Mouse (Mus musculus) layer of hippocampus, adult 2 months (tissue): ENCODE measurements around the gene Tkfc. TPM values are rescaled to one million over a fixed set of nuclear protein-coding genes. Genes with fewer than 3 reads are reported as not detected.

Experiments used
- DNase-seq, 2 experiments: peaks; one replicate each; pipeline ENCODE4 v3.0.0; 2022; ENCODE audit warnings: low spot score in 2 of 2
- H3K27ac ChIP-seq: fragments of 200-600 bp; 2 replicates; pipeline ENCODE4 v1.8.1; 2022
- H3K4me3 ChIP-seq: fragments of 200-600 bp; 2 replicates; pipeline ENCODE4 v1.8.1; 2022; ENCODE audit warnings: mild to moderate bottlenecking
- CTCF ChIP-seq: fragments of 200-600 bp; conservative IDR thresholded peaks from 2 replicates; pipeline ENCODE4 v1.8.1; 2022; ENCODE audit warnings: antibody characterized with exemption, mild to moderate bottlenecking, moderate library complexity
- total RNA-seq, 2 experiments: library from RNA; stranded (reverse); gene quantifications; 2 replicates each; pipeline ENCODE4 v1.2.3; 2021

Tkfc gene
- total RNA-seq, 2 experiments from 2014 or later, result 16.5 to 19.1 TPM

DNA sequence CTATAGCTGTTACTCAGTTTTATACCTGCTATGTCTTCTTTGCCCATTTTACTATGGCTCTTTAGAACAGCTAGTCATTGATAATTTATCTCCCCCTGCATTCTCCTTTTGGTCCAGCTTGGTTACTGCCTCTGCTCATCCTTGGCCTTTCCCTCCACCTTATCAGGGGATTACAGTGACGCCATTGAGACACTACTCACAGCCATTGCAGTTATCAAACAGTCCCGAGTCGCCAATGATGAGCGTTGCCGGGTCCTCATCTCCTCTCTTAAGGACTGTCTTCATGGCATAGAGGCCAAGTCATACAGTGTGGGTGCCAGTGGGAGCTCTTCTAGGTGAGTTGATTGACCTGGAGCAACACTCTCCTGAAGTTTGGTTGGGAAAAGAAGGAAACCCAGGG lies 66.0 kb downstream of the Tkfc start:
- no peak for TF ChIP-seq CTCF
- DNase-seq, result no peak
- no peak overlapping the region for H3K27ac ChIP-seq
- no peak overlapping the region for H3K4me3 ChIP-seq

Other genes with a start within 250 kb of the Tkfc start
- 100 to 1,000 TPM; 315 to 321 TPM for gene Syt7, start 216.6 kb downstream of the Tkfc start, total RNA-seq
- 10 to 100 TPM; 83.9 to 84.6 TPM for gene Lrrc10b, start 148.2 kb downstream of the Tkfc start, total RNA-seq
- 1 to 10 TPM; 2.4 to 3.0 TPM for gene Ppp1r32, start 122.7 kb downstream of the Tkfc start, total RNA-seq
- gene Cpsf7, start 80.4 kb downstream of the Tkfc start, total RNA-seq, result 10 to 100 TPM; 80.9 to 81.7 TPM
- 10 to 100 TPM; 53.4 to 63.0 TPM for gene Sdhaf2, start 79.5 kb downstream of the Tkfc start, total RNA-seq
- 10 to 100 TPM; 10.8 to 11.4 TPM for gene Tmem216, start 49.4 kb downstream of the Tkfc start, total RNA-seq
- 10 to 100 TPM in 1 of 2 experiments, 1 to 10 TPM in 1; 9.1 to 11.1 TPM for gene Cyb561a3, start 28.5 kb downstream of the Tkfc start, total RNA-seq
- 10 to 100 TPM; 12.2 to 12.8 TPM for gene Tmem138, start 28.3 kb downstream of the Tkfc start, total RNA-seq
- gene Ddb1, start 327 bp downstream of the Tkfc start, total RNA-seq, result 100 to 1,000 TPM; 194 to 210 TPM
- gene Vwce, start 28.6 kb upstream of the Tkfc start, total RNA-seq, result under 1 TPM; 0.39 to 0.72 TPM
- not detected for gene Pga5, start 72.4 kb upstream of the Tkfc start, total RNA-seq
- 10 to 100 TPM; 21.7 to 22.4 TPM for gene Vps37c, start 83.1 kb upstream of the Tkfc start, total RNA-seq
- not detected for gene Cd5, start 133.3 kb upstream of the Tkfc start, total RNA-seq
- under 1 TPM in 1 of 2 experiments, not detected in 1; 0.32 TPM for gene Cd6, start 224.4 kb upstream of the Tkfc start, total RNA-seq
- gene Slc15a3, start 234.1 kb upstream of the Tkfc start, total RNA-seq, result 1 to 10 TPM; 1.3 TPM